Mouse (Mus musculus) bone marrow macrophage, adult 2 months (primary cell): ENCODE data around the gene Micu2. TPM values are rescaled to one million over a fixed set of nuclear protein-coding genes. Genes with fewer than 3 reads are reported as not detected.
A peak's percentile ranks its signal among the peaks of the same experiment; 100 is the strongest.
"Not testable (repeated sequence)": the region's sequence is repeated elsewhere in the genome, so short reads cannot be mapped to it uniquely, and the experiment has no call there.

Experiments
- H3K27ac ChIP-seq: 2 replicates; pipeline ENCODE4 v1.5.1; 2012; ENCODE audit warnings: low read depth, low read length; ENCODE audit not compliant: insufficient read depth
- H3K4me1 ChIP-seq: 2 replicates; pipeline ENCODE4 v1.6.1; 2012; ENCODE audit warnings: low read length; ENCODE audit not compliant: control insufficient read depth, insufficient read depth
- H3K4me3 ChIP-seq: 2 replicates; pipeline ENCODE4 v1.5.1; 2012; ENCODE audit warnings: mild to moderate bottlenecking, low read length, moderate library complexity; ENCODE audit not compliant: insufficient read depth
- CTCF ChIP-seq: IDR thresholded peaks from 2 replicates; pipeline ENCODE4 v1.5.1; 2012; ENCODE audit warnings: low read depth, mild to moderate bottlenecking, low read length, moderate library complexity
- POLR2A ChIP-seq: IDR thresholded peaks from 2 replicates; pipeline ENCODE4 v1.6.1; 2012; ENCODE audit warnings: mild to moderate bottlenecking, low read depth, low read length, borderline replicate concordance
- polyA plus RNA-seq: library from polyadenylated mRNA; stranded (reverse); fragments of >200 nt; gene quantifications from 2 replicates; pipeline ENCODE4 v1.2.4, GENCODE M21; 2012; ENCODE audit not compliant: missing spikeins, insufficient read depth, insufficient read length

The Micu2 gene
- polyA plus RNA-seq, 1 experiment = 48.2 TPM

GRCm38 (mm10) chr14:57901998-57902397, 97.1 kb downstream of the Micu2 start:
- TF ChIP-seq POLR2A (no peak), CTCF (no peak)
- Histone ChIP-seq H3K27ac (no peak overlapping the region), H3K4me1 (no peaks in the 10 kb centered on the region), H3K4me3 (no peak overlapping the region)

GRCm38 (mm10) chr14:57896882-57897281, 102.2 kb downstream of the Micu2 start:
- Histone ChIP-seq H3K4me3 (no peak overlapping the region), H3K27ac (no peak overlapping the region), H3K4me1 (peaks cover 2% of the 10 kb centered on the region; the same call in 1 of the 2 replicates)
- TF ChIP-seq CTCF (no peak), POLR2A (no peak)

GRCm38 (mm10) chr14:57896088-57896871, 102.8 kb downstream of the Micu2 start:
- H3K4me3 ChIP-seq, H3K4me1 ChIP-seq, H3K27ac ChIP-seq: not testable (repeated sequence)

GRCm38 (mm10) chr14:57894346-57894745, 104.7 kb downstream of the Micu2 start:
- Histone ChIP-seq H3K27ac (no peak overlapping the region), H3K4me3 (no peak overlapping the region), H3K4me1 (peaks cover 2% of the 10 kb centered on the region; the same call in 1 of the 2 replicates)
- TF ChIP-seq CTCF (no peak), POLR2A (no peak)

- Histone ChIP-seq H3K27ac (no peak overlapping the region), H3K4me1 (peaks cover 8% of the 10 kb centered on the region; the same call in 1 of the 2 replicates), H3K4me3 (no peak overlapping the region)
- TF ChIP-seq POLR2A (no peak), CTCF (no peak)
These were observed 106.1 kb downstream of the Micu2 start for GRCm38 (mm10) chr14:57892961-57893360.

- H3K4me3 ChIP-seq = peak within 1 kb of the TSS; percentile 100
- peak within 1 kb of the TSS; percentile 77 for H3K27ac ChIP-seq
- TF ChIP-seq CTCF (no peak), POLR2A (no peak)
- H3K4me1 ChIP-seq = peaks cover 14% of the 10 kb centered on the region
These were observed 108.8 kb downstream of the Micu2 start, which contains the start of gene Zdhhc20 for GRCm38 (mm10) chr14:57890011-57890842. TSS of gene Zdhhc20 (minus strand) at chr14:57890276.

- H3K4me1 ChIP-seq = peaks cover 14% of the 10 kb centered on the region
- peak overlapping the region; percentile 77 for H3K27ac ChIP-seq
- peak overlapping the region; percentile 100 for H3K4me3 ChIP-seq
- TF ChIP-seq POLR2A (no peak), CTCF (no peak)
These were observed 109.5 kb downstream of the Micu2 start for GRCm38 (mm10) chr14:57889541-57890010.

GRCm38 (mm10) chr14:57887171-57887570, 111.9 kb downstream of the Micu2 start:
- TF ChIP-seq POLR2A (no peak), CTCF (no peak)
- H3K4me1 ChIP-seq = peaks cover 23% of the 10 kb centered on the region
- H3K27ac ChIP-seq = peak overlapping the region; percentile 53
- peak overlapping the region; percentile 32 for H3K4me3 ChIP-seq

- peaks cover 28% of the 10 kb centered on the region for H3K4me1 ChIP-seq
- TF ChIP-seq POLR2A (no peak), CTCF (no peak)
- no peak overlapping the region for H3K27ac ChIP-seq
- H3K4me3 ChIP-seq = no peak overlapping the region
These were observed 113.0 kb downstream of the Micu2 start for GRCm38 (mm10) chr14:57886032-57886431.

- no peak for TF ChIP-seq POLR2A
- no peak for TF ChIP-seq CTCF
- Histone ChIP-seq H3K4me1 (peaks cover 26% of the 10 kb centered on the region), H3K27ac (no peak overlapping the region), H3K4me3 (no peak overlapping the region)
These were observed 115.7 kb downstream of the Micu2 start for GRCm38 (mm10) chr14:57883341-57883740.
